Mouse (Mus musculus) R1 (cell line): Measurements from ENCODE around the gene B4galnt1.
A peak's percentile ranks its signal among the peaks of the same experiment; 100 is the strongest.
"Not testable (repeated sequence)": the region's sequence is repeated elsewhere in the genome, so short reads cannot be mapped to it uniquely, and the experiment has no call there.

ENCODE experiments used
- DNase-seq: peaks from one replicate; pipeline ENCODE4 v3.0.0-alpha.2; 2018; ENCODE audit warnings: low read depth, low spot score

B4galnt1 gene

GRCm38 (mm10) chr10:127188465-127189115 lies 23.6 kb downstream of the B4galnt1 start:
- DNase-seq, result peak; percentile 89

- no peak for DNase-seq
Observed at GRCm38 (mm10) chr10:127189116-127189650, 24.2 kb downstream of the B4galnt1 start.

GRCm38 (mm10) chr10:127189651-127190381 lies 24.8 kb downstream of the B4galnt1 start, which contains the start of gene Arhgef25:
Gene Arhgef25, minus strand, starts transcription at chr10:127190083.
- DNase-seq, result peak; percentile 69

- no peak for DNase-seq
Observed at GRCm38 (mm10) chr10:127190398-127191190, 25.6 kb downstream of the B4galnt1 start.

- no peak for DNase-seq
Observed at GRCm38 (mm10) chr10:127191191-127192056, 26.4 kb downstream of the B4galnt1 start.

- not testable (repeated sequence) for DNase-seq
Observed at GRCm38 (mm10) chr10:127192057-127192328, 27.0 kb downstream of the B4galnt1 start.

GRCm38 (mm10) chr10:127193011-127193410 lies 28.0 kb downstream of the B4galnt1 start:
- DNase-seq, result no peak

GRCm38 (mm10) chr10:127194428-127195327 lies 29.7 kb downstream of the B4galnt1 start:
- no peak for DNase-seq

GRCm38 (mm10) chr10:127195328-127196129 lies 30.5 kb downstream of the B4galnt1 start, which contains the start of gene Dtx3:
Gene Dtx3, minus strand, starts transcription at chr10:127195728.
- peak; percentile 56 for DNase-seq

- DNase-seq, result no peak
Observed at GRCm38 (mm10) chr10:127196392-127196791, 31.4 kb downstream of the B4galnt1 start.

- DNase-seq, result no peak
Observed at GRCm38 (mm10) chr10:127197104-127197503, 32.1 kb downstream of the B4galnt1 start.

- DNase-seq, result no peak
Observed at GRCm38 (mm10) chr10:127197505-127198110, 32.6 kb downstream of the B4galnt1 start.

GRCm38 (mm10) chr10:127198492-127198891 lies 33.5 kb downstream of the B4galnt1 start:
- DNase-seq, result no peak

GRCm38 (mm10) chr10:127199068-127199467 lies 34.0 kb downstream of the B4galnt1 start:
- DNase-seq, result no peak

GRCm38 (mm10) chr10:127199474-127199873 lies 34.4 kb downstream of the B4galnt1 start:
- DNase-seq, result no peak

GRCm38 (mm10) chr10:127200279-127200678 lies 35.3 kb downstream of the B4galnt1 start:
- no peak for DNase-seq

- no peak for DNase-seq
Observed at GRCm38 (mm10) chr10:127203106-127203505, 38.1 kb downstream of the B4galnt1 start.

GRCm38 (mm10) chr10:127204589-127204988 lies 39.6 kb downstream of the B4galnt1 start:
- DNase-seq, result no peak

GRCm38 (mm10) chr10:127205373-127205772 lies 40.3 kb downstream of the B4galnt1 start:
- DNase-seq, result peak; percentile 48
